Mouse (Mus musculus) MN1 (cell line): Measurements from ENCODE around the gene Lmna.

ENCODE experiments used
- DNase-seq: peaks from one replicate; pipeline ENCODE4 v3.0.0-alpha.2; 2016; ENCODE audit warnings: low spot score

The Lmna gene

GRCm38 (mm10) chr3:88509692-88510420, at the start of gene Lmna:
TSS of gene Lmna (minus strand) at chr3:88509956.
- DNase-seq, result peak; percentile 98

- DNase-seq, result no peak
Measured at GRCm38 (mm10) chr3:88556616-88557015, 46.9 kb upstream of the Lmna start.

- no peak for DNase-seq
Measured at GRCm38 (mm10) chr3:88555731-88556130, 46.0 kb upstream of the Lmna start.

- DNase-seq, result no peak
Measured at GRCm38 (mm10) chr3:88555069-88555605, 45.4 kb upstream of the Lmna start.

- peak; percentile 84 for DNase-seq
Measured at GRCm38 (mm10) chr3:88553880-88554586, 44.3 kb upstream of the Lmna start.

- peak; percentile 94 for DNase-seq
Measured at GRCm38 (mm10) chr3:88553525-88553879, 43.7 kb upstream of the Lmna start, which contains the start of gene Ubqln4. TSS of gene Ubqln4 (plus strand) at chr3:88553758.

- peak; percentile 99 for DNase-seq
Measured at GRCm38 (mm10) chr3:88552676-88553524, 43.1 kb upstream of the Lmna start, which contains the start of gene Lamtor2. TSS of gene Lamtor2 (minus strand) at chr3:88553074.

- DNase-seq, result no peak
Measured at GRCm38 (mm10) chr3:88552082-88552645, 42.4 kb upstream of the Lmna start.

GRCm38 (mm10) chr3:88551586-88551985, 41.8 kb upstream of the Lmna start:
- no peak for DNase-seq

GRCm38 (mm10) chr3:88548180-88548917, 38.6 kb upstream of the Lmna start, which contains the start of gene Rab25:
TSS of gene Rab25 (minus strand) at chr3:88548300.
- no peak for DNase-seq

GRCm38 (mm10) chr3:88546674-88547418, 37.1 kb upstream of the Lmna start:
- DNase-seq, result no peak

GRCm38 (mm10) chr3:88544955-88545591, 35.3 kb upstream of the Lmna start:
- no peak for DNase-seq

GRCm38 (mm10) chr3:88544514-88544913, 34.8 kb upstream of the Lmna start:
- DNase-seq, result peak; percentile 46

GRCm38 (mm10) chr3:88543651-88544410, 34.1 kb upstream of the Lmna start:
- DNase-seq, result no peak

- DNase-seq, result no peak
Measured at GRCm38 (mm10) chr3:88543174-88543573, 33.4 kb upstream of the Lmna start.

- no peak for DNase-seq
Measured at GRCm38 (mm10) chr3:88542486-88542885, 32.7 kb upstream of the Lmna start.

- DNase-seq, result peak; percentile 45
Measured at GRCm38 (mm10) chr3:88541622-88542401, 32.1 kb upstream of the Lmna start.

GRCm38 (mm10) chr3:88540085-88540484, 30.3 kb upstream of the Lmna start:
- peak; percentile 40 for DNase-seq
